ENCODE assay signal across 34 mouse cellular contexts in genomic region chr6:17203302-17203701, GRCm38 (mm10).
"Had no signal": no experiment of that assay in that cellular context is flagged by ENCODE, and none has a peak within 500 bp of the region (broad histone marks: within the 10 kb centered on the region; RNA-seq: fewer than 3 reads in every experiment).

No protein-coding gene starts in this region.

- H3K27ac ChIP-seq: heart, embryonic 13.5 days; heart, embryonic 15.5 days; hindbrain, embryonic 10.5 days; hindbrain, embryonic 12.5 days; hindbrain, embryonic 13.5 days; hindbrain, embryonic 14.5 days; hindbrain, embryonic 15.5 days; hindbrain, postnatal 0 days; intestine, embryonic 15.5 days; kidney, embryonic 15.5 days; kidney, postnatal 0 days; layer of hippocampus, adult 2 months; left cerebral cortex, adult 2 months had no signal

- H3K27me3 ChIP-seq: heart, embryonic 15.5 days; hindbrain, embryonic 12.5 days; hindbrain, embryonic 13.5 days; hindbrain, embryonic 15.5 days; intestine, embryonic 15.5 days; kidney, embryonic 15.5 days had no signal

- H3K9ac ChIP-seq: heart, embryonic 12.5 days; heart, embryonic 13.5 days; heart, embryonic 15.5 days; hindbrain, embryonic 12.5 days; hindbrain, embryonic 13.5 days; hindbrain, embryonic 14.5 days; hindbrain, embryonic 15.5 days; intestine, embryonic 15.5 days; kidney, embryonic 15.5 days had no signal

- H3K4me2 ChIP-seq: heart, embryonic 11.5 days; heart, embryonic 12.5 days; heart, embryonic 13.5 days; heart, embryonic 15.5 days; hindbrain, embryonic 12.5 days; hindbrain, embryonic 13.5 days; hindbrain, embryonic 14.5 days; hindbrain, embryonic 15.5 days; intestine, embryonic 15.5 days; kidney, embryonic 15.5 days had no signal

- H3K9me3 ChIP-seq: heart, embryonic 12.5 days; heart, embryonic 13.5 days; heart, embryonic 15.5 days; hindbrain, embryonic 10.5 days; hindbrain, embryonic 12.5 days; hindbrain, embryonic 13.5 days; hindbrain, embryonic 15.5 days; intestine, embryonic 15.5 days; kidney, embryonic 15.5 days had no signal

- H3K36me3 ChIP-seq: heart, embryonic 12.5 days; heart, embryonic 13.5 days; heart, embryonic 15.5 days; hindbrain, embryonic 10.5 days; hindbrain, embryonic 12.5 days; hindbrain, embryonic 13.5 days; hindbrain, embryonic 15.5 days; intestine, embryonic 15.5 days; kidney, embryonic 15.5 days had no signal

- ATAC-seq: hindbrain, embryonic 16.5 days; hindbrain, postnatal 0 days; inflammation-experienced regulatory T-cells, adult 6 months; intestine, embryonic 15.5 days; intestine, embryonic 16.5 days; intestine, postnatal 0 days had no signal

- H3K4me3 ChIP-seq: heart, embryonic 12.5 days; heart, embryonic 13.5 days; heart, embryonic 15.5 days; hindbrain, embryonic 10.5 days; hindbrain, embryonic 12.5 days; hindbrain, embryonic 13.5 days; hindbrain, embryonic 15.5 days; intestine, embryonic 15.5 days; kidney, embryonic 15.5 days; layer of hippocampus, adult 2 months; left cerebral cortex, adult 2 months had no signal

- DNase-seq: heart, postnatal 10 days; heart, postnatal 14 days; heart, postnatal 36 days; heart, postnatal 4 days; kidney, adult 11 months; kidney, adult 18-20 months; kidney, adult 2 months; kidney, adult 8-10 months; kidney, adult 9 months; kidney, postnatal 10 days; kidney, postnatal 14 days; kidney, postnatal 36 days; kidney, postnatal 4 days; layer of hippocampus, adult 9-11 months; layer of hippocampus, postnatal 36 days had no signal

- H3K4me1 ChIP-seq: heart, embryonic 15.5 days; intestine, embryonic 15.5 days had no signal
